Mouse (Mus musculus) cortical plate, adult 2 months (tissue): ENCODE data around the gene Ifrd1.

Source experiments
- CTCF ChIP-seq: fragments of 200-500 bp; IDR thresholded peaks from 2 replicates; pipeline ENCODE4 v1.5.1; 2011; ENCODE audit warnings: mild to moderate bottlenecking, control low read depth, low read length; ENCODE audit not compliant: insufficient read depth; ENCODE audit errors: extremely low read depth
- POLR2A ChIP-seq: fragments of 200-500 bp; IDR thresholded peaks from 2 replicates; pipeline ENCODE4 v1.6.1; 2011; ENCODE audit warnings: mild to moderate bottlenecking, low read length, control low read depth; ENCODE audit not compliant: insufficient read depth; ENCODE audit errors: extremely low read depth

DNA sequence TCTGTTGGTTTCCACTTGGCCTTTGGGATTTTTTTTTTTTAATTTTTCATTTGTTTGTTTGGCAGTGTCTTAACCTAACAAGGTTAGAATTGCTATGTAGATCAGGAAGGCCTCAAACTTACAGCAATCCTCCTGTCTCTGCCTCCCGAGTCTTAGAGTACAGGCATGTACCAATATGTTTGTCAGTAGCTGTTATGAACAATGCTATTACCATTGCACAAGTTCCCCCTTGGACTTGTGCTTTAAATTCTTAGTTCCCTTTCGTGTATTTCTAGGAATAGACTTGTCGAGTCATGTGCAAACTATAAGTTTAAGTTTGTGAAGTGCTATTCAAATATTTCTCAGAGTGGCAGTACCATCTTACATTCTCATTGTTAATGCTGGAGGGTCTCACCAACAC is 29.3 kb upstream of the Ifrd1 start:
- no peak for TF ChIP-seq POLR2A
- TF ChIP-seq CTCF = no peak
